Mouse (Mus musculus) MEL (cell line): ENCODE data around the gene Dnajc7.

Source experiments
- BHLHE40 ChIP-seq: IDR thresholded peaks from 2 replicates; pipeline ENCODE4 v1.6.1; 2012; ENCODE audit warnings: low read depth, mild to moderate bottlenecking, inconsistent platforms, low read length, improper control_type of control experiment, borderline replicate concordance
- CHD1 ChIP-seq: IDR thresholded peaks from 2 replicates; pipeline ENCODE4 v1.6.1; 2012; ENCODE audit warnings: low read depth, mild to moderate bottlenecking, inconsistent platforms, low read length, improper control_type of control experiment
- CHD2 ChIP-seq: IDR thresholded peaks from 2 replicates; pipeline ENCODE4 v1.6.1; 2011; ENCODE audit warnings: low read length, improper control_type of control experiment
- CTCF ChIP-seq, 3 experiments: IDR thresholded peaks in 2 of 3; conservative IDR thresholded peaks in 1 of 3; 2 replicates each; pipeline ENCODE4 v1.5.1; 2011 to 2012; ENCODE audit warnings: low read length in 3 of 3, low read depth in 2 of 3, mild to moderate bottlenecking in 2 of 3, improper control_type of control experiment in 1 of 3, inconsistent platforms in 1 of 3, mixed read lengths in 1 of 3, moderate library complexity in 1 of 3; ENCODE audit not compliant: control insufficient read depth in 1 of 3, insufficient read depth in 1 of 3, poor library complexity in 1 of 3, severe bottlenecking in 1 of 3
- EP300 ChIP-seq, 2 experiments: IDR thresholded peaks; 2 replicates each; pipeline ENCODE4 v1.6.1; 2011; ENCODE audit warnings: improper control_type of control experiment in 2 of 2, low read length in 2 of 2, low read depth in 1 of 2, mild to moderate bottlenecking in 1 of 2
- GATA1 ChIP-seq: IDR thresholded peaks from 2 replicates; pipeline ENCODE4 v1.6.1; 2011; ENCODE audit warnings: low read depth, low read length, improper control_type of control experiment
- MEF2A ChIP-seq: IDR thresholded peaks from 2 replicates; pipeline ENCODE4 v1.6.1; 2014; ENCODE audit warnings: low read depth, mild to moderate bottlenecking, inconsistent platforms, low read length, improper control_type of control experiment; ENCODE audit not compliant: poor library complexity, insufficient replicate concordance, severe bottlenecking; ENCODE audit errors: extremely low read depth
- NRF1 ChIP-seq: IDR thresholded peaks from 2 replicates; pipeline ENCODE4 v1.6.1; 2014; ENCODE audit warnings: low read depth, mild to moderate bottlenecking, inconsistent platforms, low read length, improper control_type of control experiment, moderate library complexity; ENCODE audit not compliant: poor library complexity, insufficient read depth, severe bottlenecking
- POLR2A ChIP-seq, 2 experiments: IDR thresholded peaks; 2 replicates each; pipeline ENCODE4 v1.6.1; 2011 to 2012; ENCODE audit warnings: low read length in 2 of 2, mild to moderate bottlenecking in 2 of 2, control low read depth in 1 of 2, improper control_type of control experiment in 1 of 2, low read depth in 1 of 2, moderate library complexity in 1 of 2; ENCODE audit not compliant: control insufficient read depth in 1 of 2, insufficient read depth in 1 of 2, poor library complexity in 1 of 2
- POLR2AphosphoS5 ChIP-seq: IDR thresholded peaks from 2 replicates; pipeline ENCODE4 v1.6.1; 2012; ENCODE audit warnings: low read depth, borderline replicate concordance, mild to moderate bottlenecking, inconsistent platforms, low read length, moderate library complexity, mixed read lengths
- USF1 ChIP-seq: IDR thresholded peaks from 2 replicates; pipeline ENCODE4 v1.6.1; 2014; ENCODE audit warnings: low read depth, mild to moderate bottlenecking, inconsistent platforms, low read length, improper control_type of control experiment, moderate library complexity
- ZMIZ1 ChIP-seq: IDR thresholded peaks from 2 replicates; pipeline ENCODE4 v1.6.1; 2012; ENCODE audit warnings: low read depth, mild to moderate bottlenecking, inconsistent platforms, low read length, improper control_type of control experiment, moderate library complexity

GRCm38 (mm10) chr11:100577852-100578599 is 41.9 kb downstream of the Dnajc7 start:
- no peak for TF ChIP-seq CHD2
- TF ChIP-seq POLR2A (IDR thresholded peaks at IDR 0.05; ENCODE audit: control insufficient read depth in 1 of 2, insufficient read depth in 1 of 2, low read depth in 1 of 2, low read length in 2 of 2, poor library complexity in 1 of 2): no peak
- no peak for TF ChIP-seq POLR2AphosphoS5
- TF ChIP-seq CHD1: no peak
- no peak for TF ChIP-seq GATA1
- no peak for TF ChIP-seq EP300 (IDR thresholded peaks at IDR 0.05; ENCODE audit: low read depth in 1 of 2, low read length in 2 of 2)
- no peak for TF ChIP-seq BHLHE40
- no peak for TF ChIP-seq NRF1
- no peak for TF ChIP-seq USF1
- no peak for TF ChIP-seq CTCF (IDR thresholded peaks at IDR 0.05 in 2 of 3, conservative IDR thresholded peaks at IDR 0.05 in 1 of 3; ENCODE audit: control insufficient read depth in 1 of 3, insufficient read depth in 1 of 3, low read depth in 2 of 3, low read length in 3 of 3, poor library complexity in 1 of 3, severe bottlenecking in 1 of 3)
- TF ChIP-seq MEF2A: no peak
- TF ChIP-seq ZMIZ1: no peak
